Mouse (Mus musculus) liver, adult (tissue): ENCODE data around the gene Gm10134.

ENCODE experiments used
- GATA4 ChIP-seq: IDR thresholded peaks from 2 replicates; pipeline ENCODE4 v1.6.1; 2014; ENCODE audit warnings: mild to moderate bottlenecking, low read length; ENCODE audit not compliant: insufficient replicate concordance

The Gm10134 gene

DNA sequence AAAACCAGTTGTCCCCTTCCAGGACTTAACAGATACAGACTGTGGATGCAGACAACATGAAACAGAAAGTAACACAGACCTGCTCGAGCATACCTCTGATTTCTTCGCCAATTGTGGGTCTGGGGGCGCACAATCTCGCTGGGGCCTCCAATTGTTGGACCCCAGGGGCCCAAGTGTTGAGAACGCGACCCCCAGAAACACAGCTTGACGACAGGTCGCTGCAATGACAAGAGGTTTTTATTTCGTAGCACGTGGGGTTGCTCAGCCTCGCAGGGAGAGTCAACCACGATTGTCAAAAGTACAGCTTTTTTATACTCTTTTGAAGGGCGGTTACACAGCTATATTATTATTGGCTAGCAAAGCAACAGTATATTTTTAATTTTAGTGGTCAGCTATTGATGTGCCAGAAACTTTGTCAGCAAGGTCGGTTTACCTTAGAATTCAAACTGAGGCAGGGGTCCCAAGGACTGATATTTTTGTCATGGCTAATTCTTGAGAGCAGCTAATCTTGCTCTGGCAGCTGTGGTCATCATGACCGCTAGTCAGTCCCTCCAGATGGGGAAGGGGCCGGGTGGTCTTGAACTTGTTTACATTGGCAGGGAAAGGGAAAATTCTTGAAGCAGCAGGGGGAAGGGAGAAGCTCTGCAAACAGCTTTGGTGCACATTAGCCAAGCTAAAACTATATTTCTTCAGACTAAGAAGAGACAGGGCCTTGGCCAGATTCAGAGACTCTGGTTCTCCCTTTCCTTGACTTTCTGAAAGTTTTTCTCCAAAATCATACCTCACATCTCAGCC is 9.9 kb upstream of the Gm10134 start:
- TF ChIP-seq GATA4, result no peak

DNA sequence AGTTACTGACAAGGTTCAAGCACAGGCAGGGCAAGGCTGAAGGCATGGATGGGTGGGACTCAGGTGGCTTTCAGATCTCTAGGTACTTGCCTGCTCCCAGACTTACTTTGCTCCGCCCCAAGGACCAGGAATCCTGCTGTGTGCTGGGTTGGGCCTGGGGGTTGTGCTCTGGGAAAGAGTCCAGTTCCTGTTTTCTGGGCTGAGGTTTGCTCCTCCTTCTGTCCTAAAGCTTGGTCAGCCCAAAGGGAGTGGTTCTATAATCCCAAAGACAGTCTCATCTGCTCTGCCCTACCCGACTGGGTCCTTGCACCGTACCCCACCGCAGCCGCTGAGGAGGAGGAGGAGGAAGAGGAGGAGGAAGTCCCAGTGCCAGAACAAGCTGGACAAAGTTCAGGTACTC is 9.2 kb upstream of the Gm10134 start, which contains the start of gene Gbgt1:
Gene Gbgt1, plus strand, starts transcription at position 221 of the 400 bp plus-strand sequence.
- no peak for TF ChIP-seq GATA4

DNA sequence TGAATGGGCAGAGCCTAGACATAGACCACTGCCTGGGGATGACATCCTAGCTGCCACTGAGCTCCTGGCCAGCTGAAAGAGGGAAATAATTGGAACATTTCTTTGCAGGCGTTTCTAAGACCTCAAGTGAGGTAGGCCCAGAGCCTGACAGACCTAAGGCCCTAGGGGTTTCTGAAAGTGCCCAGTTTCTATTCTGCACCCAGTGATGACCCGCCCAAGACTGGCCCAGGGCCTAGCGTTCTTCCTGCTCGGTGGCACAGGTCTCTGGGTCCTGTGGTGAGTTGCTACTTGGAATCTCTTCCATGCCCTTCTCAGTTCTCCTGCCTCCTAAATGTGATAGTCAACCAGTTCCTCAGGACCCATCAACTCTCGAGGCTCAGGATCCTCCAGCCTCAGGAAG is 8.3 kb upstream of the Gm10134 start:
- TF ChIP-seq GATA4, result no peak

DNA sequence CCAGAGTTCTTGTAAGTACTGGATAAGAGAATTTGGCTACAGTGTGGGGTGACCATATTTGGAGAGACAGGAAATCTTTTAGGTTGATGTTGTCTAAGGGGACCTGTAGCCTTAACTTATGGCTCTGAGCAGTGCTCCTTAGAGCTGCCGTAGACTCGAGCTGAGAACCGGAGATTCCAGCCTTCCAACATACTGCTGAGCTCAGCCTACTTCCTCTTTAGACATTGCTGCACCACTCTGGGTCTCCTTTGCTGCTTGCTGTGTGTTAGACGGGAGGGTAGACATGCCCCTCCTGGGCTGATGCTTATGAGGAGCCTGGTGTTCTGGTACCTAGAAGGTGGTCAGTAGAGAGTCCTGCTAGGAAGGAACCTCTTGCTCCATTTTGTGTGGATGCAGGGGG is 7.5 kb upstream of the Gm10134 start:
- TF ChIP-seq GATA4, result no peak

DNA sequence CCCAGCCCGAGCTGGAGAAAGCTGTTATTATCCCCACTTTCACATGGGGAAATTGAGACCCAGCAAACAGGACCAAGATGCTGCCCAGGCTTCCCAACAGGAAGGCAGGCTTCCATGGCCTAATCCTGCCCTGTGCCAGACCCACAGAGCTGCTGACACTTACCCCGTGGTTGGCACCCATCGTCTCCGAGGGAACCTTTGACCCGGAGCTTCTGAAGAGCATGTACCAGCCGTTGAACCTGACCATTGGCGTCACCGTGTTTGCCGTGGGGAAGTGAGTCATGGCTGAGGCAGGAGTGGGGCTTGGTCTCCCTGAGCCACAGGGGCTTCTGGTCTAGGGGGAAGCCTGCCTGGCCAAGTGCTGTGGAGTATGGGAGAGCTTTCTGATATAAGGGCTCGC is 2.9 kb upstream of the Gm10134 start:
- TF ChIP-seq GATA4, result no peak

DNA sequence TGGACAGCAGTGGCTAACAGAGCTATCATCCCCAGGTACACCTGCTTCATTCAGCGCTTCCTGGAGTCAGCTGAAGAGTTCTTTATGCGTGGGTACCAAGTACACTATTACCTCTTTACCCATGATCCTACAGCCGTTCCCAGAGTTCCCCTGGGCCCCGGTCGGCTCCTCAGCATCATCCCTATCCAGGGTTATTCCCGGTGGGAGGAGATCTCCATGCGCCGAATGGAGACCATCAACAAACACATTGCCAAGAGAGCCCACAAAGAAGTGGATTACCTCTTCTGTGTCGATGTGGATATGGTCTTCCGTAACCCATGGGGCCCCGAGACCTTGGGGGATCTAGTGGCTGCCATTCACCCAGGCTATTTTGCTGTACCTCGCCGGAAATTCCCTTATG is 1.2 kb upstream of the Gm10134 start:
- no peak for TF ChIP-seq GATA4

DNA sequence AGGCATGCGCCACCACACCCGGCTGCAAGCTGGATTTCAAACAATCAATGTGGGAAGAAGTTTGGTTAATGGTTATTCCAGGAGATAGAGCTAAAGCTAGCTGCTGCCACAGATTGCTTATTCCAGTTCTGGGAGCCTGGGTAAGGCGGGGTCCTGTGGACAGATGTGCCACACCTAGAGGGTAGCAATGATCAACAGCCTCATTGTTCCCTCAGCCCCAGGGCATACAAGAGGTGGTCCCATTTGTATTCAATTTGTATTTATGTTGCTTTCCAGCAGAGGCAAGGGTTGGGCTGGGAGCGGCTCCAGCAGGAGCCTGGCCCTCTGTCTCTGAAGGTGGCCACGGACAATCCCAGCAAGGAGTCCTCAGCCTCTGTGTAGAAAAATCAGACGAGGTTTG is 396 bp downstream of the Gm10134 start:
- TF ChIP-seq GATA4, result no peak

DNA sequence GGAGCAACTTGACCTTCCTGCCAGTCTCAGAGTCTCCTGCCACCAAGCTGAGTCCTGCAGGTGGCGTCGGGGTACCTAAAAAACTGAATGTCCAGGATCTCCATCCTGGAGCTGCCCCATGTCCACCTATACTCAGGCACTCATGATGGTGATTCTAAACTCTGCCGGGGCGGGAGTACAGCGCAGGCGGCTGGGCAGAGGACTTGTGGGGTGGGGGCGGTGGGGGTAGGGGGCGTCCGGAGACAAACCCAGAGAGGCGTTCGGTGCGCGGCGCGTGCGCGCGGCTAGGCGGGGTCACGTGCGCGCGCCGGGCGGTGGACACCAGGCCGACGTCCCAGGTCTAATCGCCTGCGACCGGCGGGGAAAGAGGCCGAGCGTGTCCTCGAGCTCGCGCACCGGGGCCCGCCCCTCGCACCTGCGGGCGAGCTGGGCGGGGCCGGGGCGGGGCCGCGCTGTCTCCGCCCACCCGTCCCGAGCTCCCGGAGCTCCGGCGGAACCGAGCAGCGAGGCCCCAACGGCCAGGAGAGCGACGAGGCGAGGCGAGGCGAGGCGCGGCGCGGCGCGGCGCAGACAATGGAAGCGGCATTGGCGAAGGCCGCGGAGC is 7.0 kb downstream of the Gm10134 start, which contains the start of gene Ralgds:
Gene Ralgds, plus strand, starts transcription at position 328 of the 604 bp plus-strand sequence.
- no peak for TF ChIP-seq GATA4

DNA sequence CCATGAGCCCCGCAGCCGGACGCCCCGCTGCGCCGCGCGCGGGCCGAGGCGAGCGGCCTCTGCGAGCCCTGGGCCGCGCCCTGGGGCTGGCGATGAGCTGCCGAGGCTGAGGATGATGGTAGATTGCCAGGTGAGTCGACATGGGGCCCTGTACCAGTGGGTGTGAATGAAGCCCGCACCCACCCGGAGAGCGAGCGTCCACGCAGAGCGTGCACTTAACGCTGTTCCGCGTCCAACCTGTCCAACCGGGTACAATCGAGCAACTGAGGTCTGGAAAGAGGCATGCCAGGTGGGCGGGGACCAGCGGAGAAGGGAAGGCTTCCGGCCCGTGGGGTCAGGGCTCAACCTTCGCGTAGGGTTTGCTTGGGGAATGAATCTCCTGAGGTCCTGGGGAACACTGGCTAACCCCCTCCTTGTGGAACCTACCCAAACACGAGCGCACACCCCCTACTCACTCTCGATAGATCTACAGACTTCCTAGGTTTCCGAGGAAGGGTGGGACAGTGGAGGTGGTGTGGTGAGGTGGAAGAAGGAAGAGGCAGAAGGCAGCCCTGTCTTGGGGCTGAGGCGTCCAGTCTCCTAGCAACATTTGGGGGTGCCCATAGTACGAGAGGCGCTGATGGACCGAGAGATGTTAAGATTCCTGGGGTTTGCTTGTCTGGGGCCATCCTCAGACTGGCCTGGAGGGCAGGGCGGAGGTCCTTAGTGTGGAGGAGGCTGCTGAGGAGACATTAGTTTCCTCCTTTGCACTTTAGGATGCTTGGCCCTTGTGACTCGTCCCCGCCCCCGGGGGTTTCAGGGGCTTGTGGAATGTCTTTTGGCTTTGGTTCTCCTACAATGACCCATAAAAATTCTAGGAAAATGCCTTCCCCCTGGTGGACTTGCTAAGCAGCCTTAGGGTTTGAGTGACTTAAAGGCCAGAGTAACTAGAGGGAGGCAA is 7.8 kb downstream of the Gm10134 start:
- TF ChIP-seq GATA4, result no peak

DNA sequence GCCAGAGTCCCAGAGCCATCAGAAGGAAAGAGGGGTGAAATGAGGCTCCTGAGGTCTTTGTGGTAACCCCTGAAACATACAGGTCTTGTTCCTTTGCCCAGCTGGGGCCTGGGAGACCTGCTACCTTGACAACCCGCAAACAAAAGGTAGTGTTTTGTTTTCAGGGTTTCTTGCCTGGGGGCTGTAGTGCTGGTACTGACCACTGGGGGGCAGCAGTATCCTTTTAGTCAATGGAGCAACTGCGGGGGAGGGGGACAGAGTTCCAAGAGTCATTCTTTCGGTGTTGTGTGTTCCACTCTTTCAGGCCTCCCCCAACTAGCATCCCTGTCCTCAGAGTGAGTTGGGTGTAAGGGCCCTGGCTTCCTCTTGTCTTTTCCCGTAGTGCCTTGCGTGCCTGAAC is 8.6 kb downstream of the Gm10134 start:
- TF ChIP-seq GATA4, result no peak

DNA sequence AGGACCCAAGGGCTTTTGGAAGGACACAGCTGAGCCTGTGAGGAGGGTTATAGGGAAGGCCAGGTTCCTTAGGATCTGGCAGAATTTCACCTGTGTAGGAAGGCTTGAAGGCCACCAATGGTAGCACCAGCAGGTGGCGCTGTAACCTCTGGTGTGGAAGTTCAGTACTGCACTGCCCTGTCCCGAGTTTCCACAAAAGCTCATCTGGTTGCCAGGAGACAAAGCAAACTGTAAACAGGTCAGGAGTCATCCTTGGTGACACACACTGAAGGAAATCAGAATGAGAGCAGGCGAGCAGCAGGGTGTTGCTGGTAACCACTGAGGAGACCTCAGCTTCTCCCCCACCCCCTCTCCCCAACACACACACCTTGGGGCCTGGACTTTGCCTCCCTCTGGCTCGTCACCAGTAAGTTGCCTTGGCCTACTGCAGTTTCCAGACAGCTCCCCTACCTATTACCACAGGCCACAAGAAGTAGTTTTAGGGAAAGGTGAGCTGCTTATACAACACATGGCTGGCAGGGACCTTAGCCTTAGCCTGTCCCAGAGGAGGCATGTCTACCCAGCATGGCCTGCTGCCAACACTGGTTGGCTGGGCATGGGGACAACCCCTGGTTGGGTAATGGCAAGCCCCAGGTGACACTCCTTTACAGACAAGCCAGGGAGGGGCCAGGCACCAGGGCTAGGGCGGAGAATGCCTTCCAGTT is 11.5 kb downstream of the Gm10134 start:
- no peak for TF ChIP-seq GATA4

DNA sequence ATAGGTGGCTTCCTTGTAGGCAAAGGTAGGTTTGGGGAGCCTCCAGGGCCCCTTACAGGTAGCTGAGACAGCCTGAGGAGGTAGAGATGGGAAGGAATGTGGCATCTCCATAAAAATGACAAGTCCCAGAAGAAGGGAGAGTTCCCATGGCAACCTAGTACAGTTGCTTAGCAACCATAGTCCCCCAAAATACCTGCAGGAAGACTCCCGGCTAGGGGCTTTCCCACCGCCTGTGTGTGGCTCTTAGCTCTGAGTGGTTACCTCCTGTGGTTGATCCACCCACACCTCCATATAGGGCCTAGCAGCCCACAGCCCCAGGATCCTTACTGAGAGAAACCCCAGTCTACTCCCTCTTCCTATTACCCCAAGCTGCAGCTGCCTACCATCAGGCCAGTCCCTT is 12.3 kb downstream of the Gm10134 start:
- no peak for TF ChIP-seq GATA4

DNA sequence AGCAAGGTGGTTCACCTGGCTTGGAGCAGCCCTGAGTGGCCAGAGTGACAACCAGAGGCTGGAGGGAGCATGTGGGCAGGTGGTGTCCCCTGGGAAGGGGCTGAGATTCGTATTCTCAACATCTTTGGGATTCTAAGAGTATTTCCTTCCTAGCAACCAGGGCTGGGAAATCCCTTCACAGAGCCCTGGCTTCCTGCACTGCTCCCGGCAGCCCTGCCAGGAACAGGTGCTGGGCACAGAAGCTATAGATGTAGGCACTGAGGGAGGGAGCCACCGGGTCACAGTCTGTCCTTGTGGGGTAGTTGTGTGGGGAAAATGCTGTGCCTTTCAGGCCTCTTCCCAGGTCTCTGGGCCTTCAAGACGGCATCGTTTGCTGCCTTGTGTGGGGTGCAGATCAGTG is 14.7 kb downstream of the Gm10134 start:
- no peak for TF ChIP-seq GATA4

DNA sequence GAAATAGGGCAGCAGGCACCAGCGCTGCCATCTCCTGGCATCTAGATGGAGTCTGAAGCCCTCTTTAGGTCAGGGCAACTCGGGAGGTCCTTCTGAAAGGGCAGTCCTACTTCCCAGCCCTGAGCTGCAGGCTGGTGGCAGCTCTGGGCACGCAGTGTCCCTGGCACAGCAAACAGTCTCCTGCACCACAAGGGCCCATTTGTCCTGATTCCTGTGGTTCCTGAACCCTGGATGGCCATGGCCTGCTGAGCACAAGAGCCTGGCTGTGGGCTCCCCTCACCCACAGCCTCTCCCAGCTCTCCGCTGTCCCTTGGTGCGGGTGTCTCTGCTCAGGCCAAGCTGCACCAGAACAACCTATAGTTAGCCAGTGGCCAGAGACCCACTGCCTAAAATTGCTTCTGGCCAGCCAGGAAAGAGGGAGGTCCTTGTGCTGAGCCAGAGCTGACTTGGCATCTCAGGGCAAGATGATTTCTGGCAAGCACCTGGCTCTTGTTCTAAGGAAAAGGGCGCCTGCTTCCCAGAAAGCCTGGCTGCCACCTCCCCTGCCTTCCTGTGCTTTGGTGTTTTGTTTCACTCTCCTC is 15.8 kb downstream of the Gm10134 start:
- TF ChIP-seq GATA4, result no peak

DNA sequence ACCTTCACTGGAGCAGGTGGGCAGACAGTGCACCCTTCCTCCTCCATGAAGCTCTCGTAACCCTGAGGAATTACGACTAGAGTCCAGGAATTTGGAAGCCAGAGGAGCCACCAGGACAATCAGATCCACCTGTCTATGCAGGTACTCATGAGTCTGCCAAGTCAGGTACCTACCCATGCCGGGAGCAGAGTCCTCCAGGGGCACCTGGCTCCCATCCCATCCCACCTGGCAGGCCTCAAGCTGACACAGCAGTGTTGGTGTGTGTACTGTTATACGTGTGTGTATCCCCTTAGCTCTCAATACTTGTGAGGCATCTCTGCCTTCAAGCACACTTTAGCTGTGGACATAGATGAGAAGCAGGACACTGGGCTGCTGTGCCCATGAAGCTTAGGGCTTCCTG is 16.3 kb downstream of the Gm10134 start:
- TF ChIP-seq GATA4, result no peak
